Mouse (Mus musculus) CH12.LX (cell line): ENCODE data around the gene Cst3.

ENCODE experiments used
- CHD1 ChIP-seq: IDR thresholded peaks from 2 replicates; pipeline ENCODE4 v1.6.1; 2012; ENCODE audit warnings: low read depth, low read length, improper control_type of control experiment, inconsistent platforms
- CTCF ChIP-seq, 2 experiments: IDR thresholded peaks in 1 of 2; conservative IDR thresholded peaks in 1 of 2; 2 replicates each; pipeline ENCODE4 v1.5.1; 2011 to 2012; ENCODE audit warnings: low read depth in 2 of 2, low read length in 2 of 2, improper control_type of control experiment in 1 of 2, inconsistent platforms in 1 of 2, mild to moderate bottlenecking in 1 of 2, moderate library complexity in 1 of 2
- EP300 ChIP-seq: IDR thresholded peaks from 2 replicates; pipeline ENCODE4 v1.6.1; 2011; ENCODE audit warnings: low read length, improper control_type of control experiment
- MAX ChIP-seq: IDR thresholded peaks from 2 replicates; pipeline ENCODE4 v1.6.1; 2011; ENCODE audit warnings: low read length, improper control_type of control experiment
- NELFE ChIP-seq: IDR thresholded peaks from 2 replicates; pipeline ENCODE4 v1.6.1; 2011; ENCODE audit warnings: low read depth, low read length, improper control_type of control experiment
- POLR2A ChIP-seq: IDR thresholded peaks from 2 replicates; pipeline ENCODE4 v1.6.1; 2011; ENCODE audit warnings: low read depth, mild to moderate bottlenecking, improper control_type of control experiment, low read length
- SIN3A ChIP-seq: IDR thresholded peaks from 2 replicates; pipeline ENCODE4 v1.6.1; 2012; ENCODE audit warnings: low read length, improper control_type of control experiment, inconsistent platforms
- SMC3 ChIP-seq: IDR thresholded peaks from 2 replicates; pipeline ENCODE4 v1.6.1; 2011; ENCODE audit warnings: low read depth, low read length, improper control_type of control experiment
- TCF12 ChIP-seq: IDR thresholded peaks from 2 replicates; pipeline ENCODE4 v1.6.1; 2014; ENCODE audit warnings: low read depth, mild to moderate bottlenecking, inconsistent platforms, low read length, improper control_type of control experiment
- UBTF ChIP-seq: IDR thresholded peaks from 2 replicates; pipeline ENCODE4 v1.6.1; 2012; ENCODE audit warnings: low read depth, mild to moderate bottlenecking, inconsistent platforms, low read length, improper control_type of control experiment, moderate library complexity
- ZC3H11A ChIP-seq: IDR thresholded peaks from 2 replicates; pipeline ENCODE4 v1.6.1; 2012; ENCODE audit warnings: low read depth, mild to moderate bottlenecking, inconsistent platforms, low read length, improper control_type of control experiment
- ZNF384 ChIP-seq: IDR thresholded peaks from 2 replicates; pipeline ENCODE4 v1.6.1; 2012; ENCODE audit warnings: low read depth, low read length, improper control_type of control experiment, inconsistent platforms

GRCm38 (mm10) chr2:148900305-148900704, 24.8 kb upstream of the Cst3 start:
- TF ChIP-seq TCF12 (no peak), ZNF384 (no peak), MAX (no peak), UBTF (no peak), ZC3H11A (no peak), POLR2A (no peak), NELFE (no peak), CTCF (conservative IDR thresholded peaks at IDR 0.05 in 1 of 2, IDR thresholded peaks at IDR 0.05 in 1 of 2; ENCODE audit: low read depth in 2 of 2, low read length in 2 of 2) (no peak), SMC3 (no peak), CHD1 (no peak), EP300 (no peak), SIN3A (no peak)
